Mouse (Mus musculus) liver, embryonic 16.5 days (tissue): ENCODE measurements around the gene Aox4. TPM values are rescaled to one million over a fixed set of nuclear protein-coding genes. Genes with fewer than 3 reads are reported as not detected.

Experiments
- ATAC-seq: fragments of 200-750 bp; cut with Nextera tagmentation; 2 replicates; pipeline ENCODE4 v1.8.0; 2017; ENCODE audit warnings: low read depth, mild to moderate bottlenecking, moderate number of reproducible peaks, moderate library complexity
- H3K27ac ChIP-seq: fragments of 300-500 bp; sonication (generic); 2 replicates; pipeline ENCODE4 v1.5.1; 2014; ENCODE audit warnings: mild to moderate bottlenecking, low read length
- H3K27me3 ChIP-seq: fragments of 300-500 bp; sonication (generic); 2 replicates; pipeline ENCODE4 v1.6.1; 2014; ENCODE audit warnings: low read depth, low read length, mixed read lengths; ENCODE audit not compliant: control insufficient read depth, insufficient read depth
- H3K36me3 ChIP-seq: fragments of 300-500 bp; sonication (generic); 2 replicates; pipeline ENCODE4 v1.6.1; 2014; ENCODE audit warnings: mild to moderate bottlenecking; ENCODE audit not compliant: control insufficient read depth, insufficient read depth
- H3K4me1 ChIP-seq: fragments of 300-500 bp; sonication (generic); 2 replicates; pipeline ENCODE4 v1.6.1; 2014; ENCODE audit warnings: low read depth, low read length, mixed read lengths; ENCODE audit not compliant: control insufficient read depth
- H3K4me2 ChIP-seq: fragments of 300-500 bp; sonication (generic); 2 replicates; pipeline ENCODE4 v1.6.1; 2014; ENCODE audit warnings: low read depth, low read length, mixed read lengths
- H3K4me3 ChIP-seq: fragments of 300-500 bp; sonication (generic); 2 replicates; pipeline ENCODE4 v1.5.1; 2014; ENCODE audit warnings: low read depth, mild to moderate bottlenecking, low read length
- H3K9ac ChIP-seq: fragments of 300-500 bp; sonication (generic); 2 replicates; pipeline ENCODE4 v1.6.1; 2014; ENCODE audit warnings: low read depth, low read length
- H3K9me3 ChIP-seq: fragments of 300-500 bp; sonication (generic); replicated peaks from 2 replicates; pipeline ENCODE4 v1.6.1; 2016; ENCODE audit warnings: low read length; ENCODE audit not compliant: control insufficient read depth
- WGBS: fragments of 180-500 bp; shearing (Covaris S2); extraction: QIAGEN DNeasy Blood & Tissue Kit; methylation state at CpG from one replicate; pipeline ENCODE4 v1.1.7; 2014; ENCODE audit not compliant: insufficient replicate concordance; 5-methylcytosine and 5-hydroxymethylcytosine counted together
- polyA plus RNA-seq: library from polyadenylated mRNA; unstranded; fragments of >200 nt; fragmentation: Nextera tagmentation; extraction: Ambion mirVana; gene quantifications from 2 replicates; pipeline ENCODE4 v1.2.1, GENCODE M21; 2015

Aox4 gene
- polyA plus RNA-seq, 1 experiment from 2014 or later, result 0.18 TPM

DNA sequence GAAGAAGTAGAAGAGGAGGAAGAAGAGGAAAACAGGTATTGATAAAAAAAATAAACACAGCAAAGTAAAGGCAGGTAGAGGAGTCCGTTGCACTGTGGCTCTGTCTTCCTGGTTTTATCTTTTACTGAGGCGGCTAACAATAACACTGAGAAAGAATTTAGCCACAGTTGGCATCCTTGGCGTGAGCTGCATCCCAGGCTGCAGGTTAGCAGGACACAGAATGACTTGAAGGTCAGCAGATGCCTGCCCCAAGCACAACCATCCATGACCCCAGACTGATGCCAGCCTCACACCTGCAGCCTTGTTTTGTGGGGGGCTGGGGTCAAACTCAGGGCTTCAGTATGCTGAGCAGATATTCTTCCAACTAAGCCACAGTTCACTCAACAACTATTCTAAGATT, 50.1 kb downstream of the Aox4 start:
- Histone ChIP-seq H3K9ac (no peak overlapping the region), H3K4me3 (no peak overlapping the region), H3K36me3 (no peaks in the 10 kb centered on the region), H3K27me3 (no peaks in the 10 kb centered on the region), H3K9me3 (no peaks in the 10 kb centered on the region), H3K4me1 (no peaks in the 10 kb centered on the region), H3K4me2 (no peak overlapping the region), H3K27ac (no peak overlapping the region)
- WGBS, result 56% methylated on average over 3 of the region's 3 CpGs
- no peak for ATAC-seq

DNA sequence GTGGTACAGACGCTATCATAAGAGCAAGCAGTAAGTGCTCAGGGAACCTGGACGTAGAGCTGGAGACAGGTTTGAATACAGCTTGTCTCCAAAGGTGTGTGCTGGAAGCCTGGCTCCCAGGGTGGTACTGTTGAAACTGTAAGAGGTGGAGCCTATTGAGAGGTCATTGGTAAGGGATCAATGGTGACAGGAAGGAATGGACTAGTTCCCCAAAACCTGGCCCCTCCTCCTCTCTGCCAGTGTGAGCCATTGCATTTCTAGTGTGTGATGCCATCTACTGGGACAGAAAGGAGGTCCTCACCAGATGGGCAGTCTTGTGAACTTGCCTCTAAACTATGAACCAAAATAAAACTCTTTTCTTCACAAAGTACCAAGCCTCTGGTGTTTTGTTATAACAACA, 58.0 kb downstream of the Aox4 start:
- no peak overlapping the region for H3K27ac ChIP-seq
- ATAC-seq, result no peak
- H3K9me3 ChIP-seq, result no peaks in the 10 kb centered on the region
- WGBS, result 57% methylated on average over 2 of the region's 2 CpGs
- H3K4me1 ChIP-seq, result no peaks in the 10 kb centered on the region
- H3K4me3 ChIP-seq, result no peak overlapping the region
- no peak overlapping the region for H3K9ac ChIP-seq
- H3K4me2 ChIP-seq, result no peak overlapping the region
- no peaks in the 10 kb centered on the region for H3K36me3 ChIP-seq
- H3K27me3 ChIP-seq, result no peaks in the 10 kb centered on the region

DNA sequence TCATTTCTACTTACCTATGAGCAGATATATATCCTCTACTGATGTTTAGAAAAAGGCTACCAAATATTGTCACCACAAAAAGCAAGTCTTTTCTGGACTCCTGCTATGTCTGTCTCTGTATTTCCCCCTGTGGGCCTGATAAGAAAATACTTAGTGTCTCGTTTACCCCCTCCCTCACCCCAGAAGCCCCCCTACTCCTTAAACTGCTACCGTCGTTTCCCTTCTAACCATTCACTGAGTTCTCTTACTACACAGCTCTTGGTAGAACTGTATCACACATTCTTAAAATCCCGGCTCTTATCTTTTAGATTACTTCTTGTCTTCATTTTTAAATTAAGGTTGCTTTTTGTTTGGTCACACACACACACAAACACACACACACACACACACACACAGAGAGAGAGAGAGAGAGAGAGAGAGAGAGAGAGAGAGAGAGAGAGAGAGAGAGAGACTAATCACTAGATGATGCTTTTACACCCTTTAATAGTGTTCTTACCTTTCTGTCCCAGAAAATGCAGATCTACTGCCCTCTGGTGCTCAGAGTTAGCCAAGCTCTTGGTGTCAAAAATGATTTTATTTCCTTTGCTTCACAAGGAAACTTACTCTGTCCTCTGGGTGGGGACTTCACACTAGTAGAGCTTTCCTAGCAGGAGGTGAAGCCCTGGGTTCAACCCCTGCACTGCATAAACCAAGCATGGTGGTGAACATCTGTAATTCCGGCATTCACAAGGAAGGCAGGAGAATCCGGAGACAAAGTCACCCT, 60.8 kb downstream of the Aox4 start:
- Histone ChIP-seq H3K4me3 (no peak overlapping the region), H3K9me3 (no peaks in the 10 kb centered on the region), H3K27me3 (no peaks in the 10 kb centered on the region), H3K4me2 (no peak overlapping the region), H3K9ac (no peak overlapping the region), H3K27ac (no peak overlapping the region), H3K36me3 (no peaks in the 10 kb centered on the region), H3K4me1 (no peaks in the 10 kb centered on the region)
- 46% methylated on average over 6 of the region's 6 CpGs for WGBS
- no peak for ATAC-seq

DNA sequence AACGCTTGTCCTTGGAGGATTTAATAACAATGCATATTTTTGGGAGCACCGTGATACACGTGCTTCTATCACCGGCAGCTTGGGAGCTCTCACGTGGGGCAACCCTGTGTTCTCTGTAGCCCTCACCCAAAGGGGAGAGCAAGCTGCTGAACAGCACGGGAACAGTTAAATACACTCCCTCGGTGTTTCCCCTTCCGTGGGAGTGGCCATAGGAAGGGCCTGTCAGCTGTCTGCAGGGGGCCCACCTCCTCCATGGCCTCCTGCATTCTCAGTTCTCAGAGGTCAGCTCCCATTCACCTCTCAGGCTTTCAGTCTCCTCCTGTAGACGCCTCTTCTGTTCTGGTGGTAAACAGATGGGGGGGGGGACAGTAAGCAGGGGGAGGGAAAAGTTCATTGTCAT, 65.7 kb downstream of the Aox4 start:
- Histone ChIP-seq H3K4me1 (no peaks in the 10 kb centered on the region), H3K27me3 (no peaks in the 10 kb centered on the region), H3K9me3 (no peaks in the 10 kb centered on the region), H3K4me2 (no peak overlapping the region), H3K27ac (no peak overlapping the region), H3K4me3 (no peak overlapping the region), H3K36me3 (no peaks in the 10 kb centered on the region), H3K9ac (no peak overlapping the region)
- no peak for ATAC-seq
- 30% methylated on average over 9 of the region's 9 CpGs for WGBS

DNA sequence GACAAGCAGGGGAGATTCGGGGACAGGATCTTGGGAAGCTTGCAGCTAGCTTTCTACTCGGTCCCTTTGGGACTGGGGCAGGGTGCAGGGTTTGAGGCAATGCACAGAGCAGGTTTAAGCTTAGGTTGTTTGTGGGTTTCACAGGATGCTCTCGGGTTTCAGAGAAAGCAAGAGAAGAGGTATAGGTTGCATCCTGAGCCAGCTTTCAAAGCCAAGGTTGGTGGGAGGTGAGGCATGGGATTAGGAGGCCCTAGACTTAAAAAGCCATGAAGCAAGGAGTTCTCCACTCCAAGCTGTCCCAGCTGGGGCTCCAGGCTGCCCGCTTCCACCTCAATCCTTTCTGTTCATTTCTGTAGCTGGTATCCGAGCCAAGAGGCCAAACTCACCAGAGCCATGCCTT, 67.8 kb downstream of the Aox4 start, which contains the start of gene Aox2:
Gene Aox2 (plus strand): TSS at position 301 of the 400 bp plus-strand sequence.
- Histone ChIP-seq H3K27me3 (no peaks in the 10 kb centered on the region), H3K36me3 (no peaks in the 10 kb centered on the region), H3K4me1 (no peaks in the 10 kb centered on the region), H3K27ac (no peak within 1 kb of the TSS), H3K4me2 (no peak within 1 kb of the TSS), H3K9ac (no peak within 1 kb of the TSS), H3K9me3 (no peaks in the 10 kb centered on the region), H3K4me3 (no peak within 1 kb of the TSS)
- ATAC-seq, result no peak
- WGBS, result 49% methylated on average over 5 of the region's 5 CpGs

DNA sequence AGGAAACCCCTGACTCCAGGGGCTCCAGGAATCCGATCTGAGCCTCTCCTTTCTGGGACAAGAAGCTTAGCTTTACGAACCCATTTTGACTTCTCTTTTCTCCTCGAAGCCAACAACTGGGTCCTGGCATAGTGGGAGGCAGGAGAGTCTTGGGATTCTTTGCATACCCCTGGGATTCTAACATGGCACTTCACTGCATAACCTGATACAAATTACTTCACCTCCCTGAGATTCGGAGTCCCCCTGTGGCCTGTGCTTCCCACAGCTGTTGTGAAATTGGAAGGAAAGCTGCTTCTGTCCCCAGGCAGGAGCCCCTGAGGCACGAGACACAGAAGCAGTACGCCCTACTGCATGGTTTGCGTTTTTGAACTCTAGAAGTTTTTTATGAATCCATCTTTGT, 68.3 kb downstream of the Aox4 start:
- Histone ChIP-seq H3K27me3 (no peaks in the 10 kb centered on the region), H3K4me3 (no peak overlapping the region), H3K27ac (no peak overlapping the region), H3K36me3 (no peaks in the 10 kb centered on the region), H3K4me2 (no peak overlapping the region), H3K9ac (no peak overlapping the region), H3K4me1 (no peaks in the 10 kb centered on the region), H3K9me3 (no peaks in the 10 kb centered on the region)
- 50% methylated on average over 7 of the region's 7 CpGs for WGBS
- ATAC-seq, result no peak

DNA sequence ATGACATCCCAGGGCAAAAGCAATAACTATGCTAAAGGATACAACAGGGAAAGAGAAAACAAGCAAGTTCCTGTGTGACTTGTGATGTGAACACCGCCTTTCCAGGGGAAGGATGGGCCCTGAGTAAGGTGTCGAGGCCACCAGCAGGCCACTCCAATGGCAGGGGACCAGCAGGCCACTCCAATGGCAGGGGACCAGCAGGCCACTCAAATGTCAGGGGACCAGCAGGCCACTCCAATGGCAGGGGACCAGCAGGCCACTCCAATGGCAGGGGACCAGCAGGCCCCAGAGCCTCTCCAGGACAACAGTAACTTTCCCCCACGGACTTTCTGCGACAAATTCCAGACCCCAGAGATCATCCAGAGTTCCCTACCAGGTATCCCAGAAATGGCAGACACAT, 70.2 kb downstream of the Aox4 start:
- ATAC-seq, result no peak

DNA sequence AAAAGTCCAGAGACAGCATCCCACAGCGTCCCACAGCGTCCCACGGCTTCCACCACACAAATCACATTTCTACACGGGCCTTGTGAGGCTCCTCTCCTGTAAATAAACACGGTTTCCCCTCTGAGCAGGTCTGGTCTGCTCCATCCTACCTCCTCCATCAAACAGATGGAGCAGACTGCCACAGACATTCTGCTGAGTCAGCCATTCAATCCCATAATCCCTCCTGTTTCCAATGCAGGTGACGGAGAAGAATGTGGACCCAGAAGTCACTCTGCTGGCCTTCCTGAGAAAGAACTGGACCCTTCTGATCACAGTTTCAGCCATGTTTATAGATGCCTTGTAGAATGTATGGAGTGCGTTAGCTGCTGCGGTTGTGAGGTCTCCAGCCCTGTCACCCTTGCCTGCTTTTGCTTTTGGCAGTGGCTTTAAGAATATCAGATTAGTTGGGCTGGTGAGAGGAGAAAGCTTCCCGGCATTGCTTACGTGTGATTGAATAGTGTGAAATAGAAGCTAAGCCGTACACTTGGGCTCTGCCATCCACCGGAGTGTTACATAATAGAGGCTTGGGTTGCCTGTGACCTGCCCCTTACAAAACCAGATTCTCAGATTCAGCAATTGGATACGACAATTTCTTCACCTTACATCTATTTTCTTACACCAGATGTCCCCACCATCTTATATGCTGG, 70.9 kb downstream of the Aox4 start:
- H3K9me3 ChIP-seq, result no peaks in the 10 kb centered on the region
- H3K36me3 ChIP-seq, result no peaks in the 10 kb centered on the region
- no peak for ATAC-seq
- no peak overlapping the region for H3K27ac ChIP-seq
- WGBS, result 66% methylated on average over 13 of the region's 13 CpGs
- H3K4me2 ChIP-seq, result no peak overlapping the region
- H3K4me1 ChIP-seq, result no peaks in the 10 kb centered on the region
- no peaks in the 10 kb centered on the region for H3K27me3 ChIP-seq
- H3K9ac ChIP-seq, result no peak overlapping the region
- no peak overlapping the region for H3K4me3 ChIP-seq

More for the DNA sequence above, 70.2 kb downstream of the Aox4 start:
- 69% methylated on average over 4 of the region's 4 CpGs for WGBS
- no peak overlapping the region for H3K27ac ChIP-seq
- H3K27me3 ChIP-seq, result no peaks in the 10 kb centered on the region
- no peaks in the 10 kb centered on the region for H3K36me3 ChIP-seq
- H3K4me2 ChIP-seq, result no peak overlapping the region
- H3K4me1 ChIP-seq, result no peaks in the 10 kb centered on the region
- H3K9ac ChIP-seq, result no peak overlapping the region
- H3K4me3 ChIP-seq, result no peak overlapping the region
- H3K9me3 ChIP-seq, result no peaks in the 10 kb centered on the region

DNA sequence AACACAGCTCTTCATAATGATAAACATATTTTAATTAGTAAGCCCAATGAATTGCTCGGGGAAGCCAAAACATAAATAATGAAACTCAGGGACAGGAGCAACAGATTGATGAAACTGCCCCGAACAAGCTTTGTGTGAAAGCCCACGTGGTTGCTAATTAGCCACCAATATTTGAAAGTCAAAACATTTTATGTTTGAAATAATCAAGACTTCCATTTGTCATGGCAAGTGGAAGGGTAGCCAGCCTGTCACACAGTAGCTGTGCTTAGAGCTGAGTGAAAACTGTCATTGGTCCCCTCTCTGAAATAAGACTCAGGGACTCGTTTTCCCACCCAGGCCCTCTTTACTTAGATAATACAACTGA, 71.4 kb downstream of the Aox4 start:
- WGBS, result 63% methylated on average over 4 of the region's 4 CpGs
- Histone ChIP-seq H3K4me2 (no peak overlapping the region), H3K4me1 (no peaks in the 10 kb centered on the region), H3K36me3 (no peaks in the 10 kb centered on the region), H3K27me3 (no peaks in the 10 kb centered on the region), H3K9ac (no peak overlapping the region), H3K4me3 (no peak overlapping the region), H3K9me3 (no peaks in the 10 kb centered on the region), H3K27ac (no peak overlapping the region)
- no peak for ATAC-seq
